Mouse (Mus musculus) small intestine, adult 2 months (tissue): ENCODE measurements around the gene Pet100.

Experiments
- CTCF ChIP-seq: fragments of 200-500 bp; IDR thresholded peaks from 2 replicates; pipeline ENCODE4 v1.5.1; 2012; ENCODE audit warnings: low read depth, mild to moderate bottlenecking, control low read depth, inconsistent platforms, low read length, moderate library complexity, mixed read lengths; ENCODE audit not compliant: insufficient replicate concordance, insufficient read length; ENCODE audit errors: extremely low read depth
- POLR2A ChIP-seq: fragments of 200-500 bp; IDR thresholded peaks from 2 replicates; pipeline ENCODE4 v1.6.1; 2012; ENCODE audit warnings: low read depth, mild to moderate bottlenecking, control low read depth, inconsistent platforms, low read length, moderate library complexity

DNA sequence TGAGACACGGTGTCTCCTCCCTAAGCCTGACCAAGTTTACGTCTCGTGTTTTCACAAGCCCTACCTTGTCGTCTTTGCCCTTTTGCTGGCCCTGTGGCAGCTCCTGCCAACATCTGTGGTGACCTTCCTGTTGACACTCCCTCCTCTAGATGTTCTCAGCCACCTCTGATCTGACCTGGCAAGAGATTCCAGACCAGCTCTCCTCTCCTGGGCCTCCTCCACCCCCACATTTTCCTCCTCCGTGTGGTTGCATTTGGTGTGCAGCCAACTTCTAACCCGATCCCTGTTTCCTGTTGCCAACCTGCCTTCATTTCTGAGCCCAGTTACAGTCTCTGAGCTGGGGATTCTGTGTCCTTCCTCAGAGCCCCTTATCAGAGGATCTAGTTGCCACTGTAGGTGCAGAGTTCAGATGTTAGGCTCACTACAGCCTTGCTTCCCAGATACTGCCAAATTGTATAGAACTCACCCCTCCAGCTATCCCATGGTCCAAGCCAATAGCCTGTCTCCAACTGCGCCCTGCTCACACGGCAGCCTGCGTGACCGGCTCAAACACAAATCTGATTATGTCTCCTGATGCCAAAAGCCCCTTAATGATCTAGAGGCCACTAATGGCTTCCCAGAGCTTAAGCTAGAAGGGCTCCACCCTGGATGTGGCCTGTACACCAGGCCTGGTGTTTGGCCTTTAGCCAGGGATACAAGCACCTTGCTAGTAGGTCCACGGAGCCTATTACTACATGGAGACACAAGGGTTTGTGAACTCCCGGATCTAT is 12.1 kb upstream of the Pet100 start:
- TF ChIP-seq CTCF, result no peak
- TF ChIP-seq POLR2A, result no peak
